Mouse (Mus musculus) embryonic facial prominence, embryonic 12.5 days (tissue): Measurements from ENCODE around the gene Eaf1. TPM values are rescaled to one million over a fixed set of nuclear protein-coding genes. Genes with fewer than 3 reads are reported as not detected.
A peak's percentile ranks its signal among the peaks of the same experiment; 100 is the strongest.
"Not testable (repeated sequence)": the region's sequence is repeated elsewhere in the genome, so short reads cannot be mapped to it uniquely, and the experiment has no call there.

Experiments
- ATAC-seq: fragments of 200-750 bp; cut with Nextera tagmentation; 2 replicates; pipeline ENCODE4 v1.8.0; 2017; ENCODE audit not compliant: insufficient number of reproducible peaks, insufficient read depth, low FRiP score, low TSS enrichment
- H3K27ac ChIP-seq: fragments of 300-500 bp; sonication (generic); 2 replicates; pipeline ENCODE4 v1.5.1; 2016; ENCODE audit warnings: mild to moderate bottlenecking
- H3K27me3 ChIP-seq: fragments of 300-500 bp; sonication (generic); 2 replicates; pipeline ENCODE4 v1.6.1; 2016; ENCODE audit warnings: mild to moderate bottlenecking, moderate library complexity
- H3K36me3 ChIP-seq: fragments of 300-500 bp; sonication (generic); 2 replicates; pipeline ENCODE4 v1.6.1; 2016; ENCODE audit warnings: mild to moderate bottlenecking
- H3K4me1 ChIP-seq: fragments of 300-500 bp; sonication (generic); 2 replicates; pipeline ENCODE4 v1.6.1; 2016
- H3K4me2 ChIP-seq: fragments of 300-500 bp; sonication (generic); replicated peaks from 2 replicates; pipeline ENCODE4 v1.6.1; 2016; ENCODE audit warnings: mild to moderate bottlenecking, moderate library complexity
- H3K4me3 ChIP-seq: fragments of 300-500 bp; sonication (generic); 2 replicates; pipeline ENCODE4 v1.5.1; 2016; ENCODE audit warnings: mild to moderate bottlenecking
- H3K9ac ChIP-seq: fragments of 300-500 bp; sonication (generic); 2 replicates; pipeline ENCODE4 v1.6.1; 2016; ENCODE audit warnings: mild to moderate bottlenecking, moderate library complexity
- H3K9me3 ChIP-seq: fragments of 300-500 bp; sonication (generic); 2 replicates; pipeline ENCODE4 v1.6.1; 2016; ENCODE audit warnings: mild to moderate bottlenecking, moderate library complexity
- WGBS: fragments of 180-500 bp; shearing (Covaris S2); methylation state at CpG from one replicate; pipeline ENCODE4 v1.1.7; 2016; 5-methylcytosine and 5-hydroxymethylcytosine counted together
- polyA plus RNA-seq: library from polyadenylated mRNA; unstranded; fragments of >200 nt; fragmentation: Nextera tagmentation; extraction: Ambion mirVana; gene quantifications from 2 replicates; pipeline ENCODE4 v1.2.1, GENCODE M21; 2016

Eaf1 gene
- 27.7 and 28.0 TPM in 2 replicates for polyA plus RNA-seq

GRCm38 (mm10) chr14:31494349-31494974 lies at the start of gene Eaf1:
Gene Eaf1 (plus strand): TSS chr14:31494399.
- Histone ChIP-seq H3K4me3 (peak within 1 kb of the TSS; percentile 83), H3K9me3 (no peaks in the 10 kb centered on the region), H3K4me1 (peaks cover 20% of the 10 kb centered on the region), H3K27ac (peak within 1 kb of the TSS; percentile 91), H3K9ac (peak within 1 kb of the TSS; percentile 90), H3K36me3 (peaks cover 29% of the 10 kb centered on the region), H3K27me3 (no peaks in the 10 kb centered on the region), H3K4me2 (peak within 1 kb of the TSS; percentile 86)
- WGBS = 2% methylated on average over 37 of the region's 37 CpGs
- no peak for ATAC-seq

- 47% methylated on average over 5 of the region's 5 CpGs for WGBS
- ATAC-seq = no peak
- H3K9me3 ChIP-seq = no peaks in the 10 kb centered on the region
- H3K27me3 ChIP-seq = no peaks in the 10 kb centered on the region
- H3K4me3 ChIP-seq = no peak overlapping the region
- no peak overlapping the region for H3K27ac ChIP-seq
- no peaks in the 10 kb centered on the region for H3K4me1 ChIP-seq
- no peak overlapping the region for H3K4me2 ChIP-seq
- no peak overlapping the region for H3K9ac ChIP-seq
- H3K36me3 ChIP-seq = no peaks in the 10 kb centered on the region
These were observed 45.2 kb upstream of the Eaf1 start for GRCm38 (mm10) chr14:31448994-31449393.

GRCm38 (mm10) chr14:31453946-31454345 lies 40.3 kb upstream of the Eaf1 start:
- H3K36me3 ChIP-seq, ATAC-seq: not testable (repeated sequence)
- WGBS = 78% methylated on average over 12 of the region's 12 CpGs

GRCm38 (mm10) chr14:31454849-31455566 lies 39.2 kb upstream of the Eaf1 start:
- ATAC-seq = no peak
- Histone ChIP-seq H3K27ac (no peak overlapping the region), H3K9ac (no peak overlapping the region), H3K27me3 (no peaks in the 10 kb centered on the region), H3K4me1 (peaks cover 7% of the 10 kb centered on the region; the same call in 1 of the 2 replicates), H3K4me2 (no peak overlapping the region), H3K4me3 (no peak overlapping the region), H3K36me3 (no peaks in the 10 kb centered on the region), H3K9me3 (no peaks in the 10 kb centered on the region)
- 88% methylated on average over 8 of the region's 8 CpGs for WGBS

More at GRCm38 (mm10) chr14:31453946-31454345, 40.3 kb upstream of the Eaf1 start:
- H3K27me3 ChIP-seq, H3K4me3 ChIP-seq, H3K9me3 ChIP-seq, H3K4me1 ChIP-seq, H3K4me2 ChIP-seq, H3K9ac ChIP-seq, H3K27ac ChIP-seq: not testable (repeated sequence)

GRCm38 (mm10) chr14:31456064-31456721 lies 38.0 kb upstream of the Eaf1 start:
- 77% methylated on average over 6 of the region's 6 CpGs for WGBS

GRCm38 (mm10) chr14:31458006-31458405 lies 36.2 kb upstream of the Eaf1 start:
- Histone ChIP-seq H3K4me3 (no peak overlapping the region), H3K27ac (no peak overlapping the region), H3K4me2 (no peak overlapping the region), H3K4me1 (peaks cover 7% of the 10 kb centered on the region; the same call in 1 of the 2 replicates), H3K36me3 (no peaks in the 10 kb centered on the region), H3K9ac (no peak overlapping the region), H3K27me3 (no peaks in the 10 kb centered on the region), H3K9me3 (no peaks in the 10 kb centered on the region)
- ATAC-seq = no peak
- 79% methylated on average over 12 of the region's 12 CpGs for WGBS

More at GRCm38 (mm10) chr14:31456064-31456721, 38.0 kb upstream of the Eaf1 start:
- H3K9ac ChIP-seq = no peak overlapping the region
- H3K36me3 ChIP-seq = no peaks in the 10 kb centered on the region
- ATAC-seq = no peak
- H3K4me1 ChIP-seq = peaks cover 7% of the 10 kb centered on the region; the same call in 1 of the 2 replicates
- no peak overlapping the region for H3K4me2 ChIP-seq
- H3K27ac ChIP-seq = no peak overlapping the region
- no peaks in the 10 kb centered on the region for H3K9me3 ChIP-seq
- no peak overlapping the region for H3K4me3 ChIP-seq
- no peaks in the 10 kb centered on the region for H3K27me3 ChIP-seq

GRCm38 (mm10) chr14:31462226-31462625 lies 32.0 kb upstream of the Eaf1 start:
- H3K36me3 ChIP-seq, H3K27ac ChIP-seq, H3K4me3 ChIP-seq, H3K4me1 ChIP-seq, H3K27me3 ChIP-seq, ATAC-seq, H3K4me2 ChIP-seq, H3K9ac ChIP-seq, H3K9me3 ChIP-seq: not testable (repeated sequence)
- 68% methylated on average over 5 of the region's 5 CpGs for WGBS

- H3K27me3 ChIP-seq = no peaks in the 10 kb centered on the region
- 0 out of 2 replicates have a peak overlapping the region, but pooled peaks have one; percentile 0 for H3K27ac ChIP-seq
- no peaks in the 10 kb centered on the region for H3K9me3 ChIP-seq
- H3K4me1 ChIP-seq = peaks cover 4% of the 10 kb centered on the region; the same call in 1 of the 2 replicates
- H3K4me3 ChIP-seq = no peak overlapping the region
- no peak overlapping the region for H3K4me2 ChIP-seq
- H3K9ac ChIP-seq = no peak overlapping the region
- no peak for ATAC-seq
- H3K36me3 ChIP-seq = no peaks in the 10 kb centered on the region
- 68% methylated on average over 6 of the region's 6 CpGs for WGBS
These were observed 31.3 kb upstream of the Eaf1 start for GRCm38 (mm10) chr14:31462886-31463285.

- Histone ChIP-seq H3K9me3 (no peaks in the 10 kb centered on the region), H3K36me3 (no peaks in the 10 kb centered on the region), H3K4me3 (no peak overlapping the region), H3K27me3 (no peaks in the 10 kb centered on the region), H3K9ac (no peak overlapping the region), H3K27ac (no peak overlapping the region), H3K4me2 (no peak overlapping the region), H3K4me1 (no peaks in the 10 kb centered on the region)
- WGBS = 56% methylated on average over 8 of the region's 8 CpGs
- ATAC-seq = no peak
These were observed 30.0 kb upstream of the Eaf1 start for GRCm38 (mm10) chr14:31464176-31464575.

GRCm38 (mm10) chr14:31469711-31470110 lies 24.5 kb upstream of the Eaf1 start:
- no peak for ATAC-seq
- Histone ChIP-seq H3K4me1 (no peaks in the 10 kb centered on the region), H3K9me3 (no peaks in the 10 kb centered on the region), H3K9ac (no peak overlapping the region), H3K27me3 (no peaks in the 10 kb centered on the region), H3K4me3 (no peak overlapping the region), H3K4me2 (no peak overlapping the region), H3K27ac (no peak overlapping the region), H3K36me3 (no peaks in the 10 kb centered on the region)
- WGBS = 61% methylated on average over 4 of the region's 4 CpGs

- no peaks in the 10 kb centered on the region for H3K36me3 ChIP-seq
- H3K27me3 ChIP-seq = no peaks in the 10 kb centered on the region
- no peaks in the 10 kb centered on the region for H3K4me1 ChIP-seq
- ATAC-seq = no peak
- no peak overlapping the region for H3K9ac ChIP-seq
- H3K27ac ChIP-seq = no peak overlapping the region
- H3K9me3 ChIP-seq = no peaks in the 10 kb centered on the region
- WGBS = 7% methylated on average over 5 of the region's 5 CpGs
- no peak overlapping the region for H3K4me3 ChIP-seq
- H3K4me2 ChIP-seq = no peak overlapping the region
These were observed 21.6 kb upstream of the Eaf1 start for GRCm38 (mm10) chr14:31472451-31473061.
